Mouse (Mus musculus): ENCODE data around the gene Tnfrsf18. TPM values are rescaled to one million over a fixed set of nuclear protein-coding genes. Genes with fewer than 3 reads are reported as not detected.

Tnfrsf18 gene
- total RNA-seq, 2 experiments from 2014 or later, result 0.36 TPM; not detected in 1

DNA sequence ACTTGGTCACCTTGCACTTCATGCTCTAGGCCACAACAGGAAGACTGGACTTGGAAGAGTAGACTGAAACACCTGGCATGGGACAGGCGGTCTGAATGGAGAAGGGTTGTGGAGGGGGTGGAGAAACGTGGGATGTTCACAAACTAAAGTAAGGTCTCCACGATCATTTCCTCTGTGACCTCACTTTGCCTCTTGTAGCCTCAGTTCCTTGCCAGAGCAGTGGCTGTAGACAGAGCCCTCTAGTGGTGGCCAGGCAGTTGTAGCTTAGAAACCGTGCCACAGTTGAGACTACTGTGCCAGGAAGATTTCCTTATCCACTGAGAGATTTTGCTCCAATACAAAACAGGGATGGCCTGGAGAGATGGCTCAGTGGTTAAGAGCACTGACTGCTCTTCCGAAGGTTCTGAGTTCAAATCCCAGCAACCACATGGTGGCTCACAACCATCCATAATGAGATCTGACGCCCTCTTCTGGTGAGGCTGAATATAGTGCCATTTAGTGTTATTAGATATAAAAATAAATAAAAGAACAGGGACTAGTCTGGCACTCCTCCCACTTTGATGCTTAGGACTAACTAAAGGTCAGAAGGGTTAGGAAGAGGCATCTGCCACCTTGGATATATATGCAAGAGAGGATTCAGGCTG is 7.6 kb downstream of the Tnfrsf18 start:
- peak; percentile 45 for DNase-seq

DNA sequence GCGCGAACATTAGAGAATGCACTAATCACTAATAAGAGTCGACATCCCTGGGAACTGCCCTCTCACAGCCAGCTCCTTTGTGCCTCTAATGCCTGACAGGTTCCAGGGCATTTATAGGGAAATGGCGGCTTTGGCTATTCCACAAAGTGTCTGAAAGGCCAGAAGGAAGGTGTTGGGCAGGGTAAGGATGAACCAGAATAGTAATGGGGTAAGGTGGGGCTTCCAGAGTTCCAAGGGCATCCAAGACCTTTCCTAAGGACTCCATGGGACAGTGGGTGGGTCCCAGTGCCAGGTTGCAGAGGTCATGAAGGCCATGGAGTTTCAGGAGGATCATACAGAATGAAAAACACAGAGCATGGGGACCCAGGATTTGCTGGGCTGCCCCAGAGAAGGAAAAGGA is 8.3 kb downstream of the Tnfrsf18 start:
- no peak for DNase-seq

DNA sequence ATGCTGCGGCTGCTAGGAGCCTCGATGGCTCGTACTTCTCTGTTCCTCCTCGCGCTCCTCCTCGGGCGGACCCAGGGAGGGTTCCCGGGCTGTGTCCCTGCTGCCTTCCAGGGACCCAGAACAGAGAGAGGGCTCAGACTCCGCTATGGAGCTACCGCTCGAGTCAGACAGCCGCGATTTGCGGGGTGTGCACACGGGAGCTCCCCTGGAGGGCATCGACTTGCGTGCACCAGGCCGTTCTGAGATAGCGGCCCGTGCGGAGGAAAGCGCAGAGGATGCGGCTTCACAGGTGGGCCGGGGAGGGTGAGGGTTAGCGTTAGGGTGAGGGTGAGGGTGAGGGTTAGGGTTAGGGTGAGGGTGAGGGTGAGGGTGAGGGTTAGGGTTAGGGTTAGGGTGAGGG is 8.9 kb downstream of the Tnfrsf18 start:
- DNase-seq, result peak; percentile 16

DNA sequence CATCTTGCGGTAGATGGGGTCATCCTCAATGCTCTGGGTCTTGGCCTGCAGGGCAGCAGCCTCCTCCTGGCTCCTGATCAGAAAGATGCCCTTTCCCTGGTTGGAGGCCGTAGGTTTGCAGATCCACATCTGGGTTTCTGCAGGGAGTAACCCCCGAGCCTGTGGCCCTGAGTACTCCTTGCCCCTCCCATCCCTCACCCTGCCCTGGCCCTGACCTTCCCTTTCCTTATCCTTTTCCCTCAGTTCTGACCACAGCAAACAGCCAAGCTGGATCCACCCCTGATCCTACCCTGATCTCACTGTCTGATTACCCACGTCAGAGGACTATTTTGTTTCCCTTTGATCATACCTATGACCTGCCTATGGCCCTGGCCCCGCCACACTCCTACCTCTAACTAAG is 18.8 kb downstream of the Tnfrsf18 start:
- no peak for DNase-seq

DNA sequence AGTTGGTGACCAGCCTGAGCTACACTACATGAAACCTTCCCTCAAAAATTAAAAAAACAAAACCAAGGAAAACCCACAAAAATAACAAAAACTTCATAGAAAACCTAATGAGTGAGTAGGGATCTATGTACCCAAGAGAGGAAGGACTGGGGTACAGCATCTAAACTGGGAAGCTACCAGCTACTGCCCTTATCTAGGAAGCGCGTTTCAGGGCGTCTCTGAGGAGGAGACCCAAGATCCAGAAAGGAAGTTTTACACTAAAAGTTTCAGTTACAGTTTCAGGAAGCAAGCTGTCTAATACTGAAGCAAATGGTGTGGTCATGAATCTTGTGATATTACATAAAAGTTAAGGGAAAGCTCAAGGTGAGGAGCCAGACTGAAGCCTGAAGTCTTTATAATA is 23.8 kb downstream of the Tnfrsf18 start:
- no peak for DNase-seq

DNA sequence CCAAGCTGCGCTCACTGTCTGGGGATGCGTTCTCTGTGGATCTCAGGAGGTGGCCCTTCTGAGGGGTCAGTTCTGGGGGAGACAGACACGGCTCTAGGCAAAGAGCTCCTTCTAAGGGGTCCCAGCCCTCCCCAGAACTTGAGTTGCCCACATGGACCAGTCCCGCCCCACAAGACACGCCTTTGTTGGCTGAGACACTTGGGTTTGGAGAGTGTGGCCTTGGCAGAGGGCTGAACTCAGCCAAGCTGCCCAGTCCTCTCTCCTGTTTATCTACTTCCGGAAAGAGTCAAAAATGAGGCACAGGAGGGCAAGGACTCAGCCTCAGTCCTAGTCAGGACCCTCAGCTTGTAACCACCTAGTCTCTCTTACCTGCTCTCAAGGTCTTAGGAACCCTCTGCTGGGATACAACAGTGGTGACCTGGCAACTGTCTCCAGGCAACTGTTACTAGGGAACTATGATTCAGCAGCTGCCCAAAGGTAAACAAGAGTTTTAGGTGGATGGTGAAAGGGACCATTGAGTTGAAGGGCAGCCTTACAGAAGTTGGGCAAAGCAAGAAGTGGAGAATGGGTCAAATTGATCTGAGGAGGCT is 24.5 kb downstream of the Tnfrsf18 start:
- no peak for DNase-seq

DNA sequence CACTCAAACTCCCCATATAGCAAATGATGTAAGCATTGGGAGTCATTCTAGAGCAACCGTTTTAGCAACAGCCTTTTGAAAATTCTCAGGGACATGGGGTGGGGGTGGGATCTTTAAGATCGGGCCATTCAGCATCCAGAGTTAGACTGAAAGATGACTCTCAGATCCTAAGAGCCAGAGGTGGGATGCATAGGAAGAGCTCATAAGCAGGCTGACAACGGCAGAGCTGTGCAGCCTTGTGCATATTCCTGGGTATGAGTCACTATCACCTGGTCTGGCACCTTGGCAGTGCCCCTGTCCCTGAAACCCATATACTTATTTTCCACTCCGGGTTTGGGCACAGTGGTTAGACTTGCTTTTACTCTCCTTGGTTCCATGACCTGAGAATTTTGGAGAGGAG is 27.1 kb downstream of the Tnfrsf18 start:
- no peak for DNase-seq

DNA sequence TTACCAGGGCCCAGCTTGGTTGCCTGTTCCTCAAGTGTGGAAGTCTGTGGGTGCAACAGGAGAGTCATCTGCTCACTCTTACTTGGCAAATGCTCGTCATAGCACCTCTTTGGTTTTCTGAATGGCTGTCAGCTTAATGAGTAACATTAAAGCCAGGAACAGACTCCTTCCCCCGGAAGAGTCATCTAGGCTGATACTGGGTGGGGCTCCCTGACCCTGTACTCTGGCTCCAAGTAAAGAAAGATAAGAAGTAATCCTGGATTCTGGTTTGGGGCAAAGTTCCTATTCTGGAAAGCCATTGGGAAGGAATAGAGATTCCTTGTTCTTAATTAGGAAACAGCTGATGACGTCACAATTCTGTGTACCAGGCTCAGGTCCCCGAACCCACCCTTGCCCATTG is 28.2 kb downstream of the Tnfrsf18 start:
- no peak for DNase-seq

DNA sequence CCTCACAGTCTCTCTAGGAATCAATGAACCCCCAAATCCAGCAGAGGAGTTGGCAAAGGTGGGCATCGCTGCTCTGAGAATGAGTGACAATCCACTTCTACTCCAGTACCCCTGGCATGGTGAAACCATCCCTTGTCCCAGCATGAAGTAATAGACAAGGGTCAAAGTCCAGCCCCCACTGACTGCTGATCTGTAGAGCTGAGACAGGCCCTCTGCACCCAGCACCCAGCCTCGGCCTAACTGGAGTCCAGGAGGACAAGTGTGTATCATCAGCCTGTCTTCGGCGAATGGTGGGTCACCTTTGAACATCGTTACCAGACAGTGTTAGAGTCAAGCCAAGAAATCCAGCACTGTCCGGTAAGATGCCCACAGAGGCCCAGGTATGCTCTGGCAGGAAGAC is 28.6 kb downstream of the Tnfrsf18 start:
- DNase-seq, result no peak

DNA sequence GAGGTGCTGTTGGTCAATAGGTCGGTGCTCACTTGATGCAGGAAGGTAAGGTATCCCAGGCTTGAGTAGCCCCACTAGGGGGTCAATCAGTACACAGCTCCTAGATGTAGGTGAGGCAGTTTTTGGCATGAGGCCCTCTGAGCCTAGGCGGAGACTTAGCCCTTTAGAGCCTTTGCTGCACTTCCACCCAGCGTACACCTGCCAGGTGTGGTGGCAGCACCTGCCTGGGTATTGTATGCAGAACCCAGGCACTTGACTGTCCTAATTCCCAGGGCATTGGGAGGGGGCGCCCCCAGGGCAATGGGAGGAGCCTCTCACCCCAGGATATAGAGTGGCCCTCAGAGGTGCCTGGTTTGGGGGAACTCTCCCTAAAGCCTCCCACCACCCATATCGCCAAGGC is 29.2 kb downstream of the Tnfrsf18 start:
- no peak for DNase-seq

DNA sequence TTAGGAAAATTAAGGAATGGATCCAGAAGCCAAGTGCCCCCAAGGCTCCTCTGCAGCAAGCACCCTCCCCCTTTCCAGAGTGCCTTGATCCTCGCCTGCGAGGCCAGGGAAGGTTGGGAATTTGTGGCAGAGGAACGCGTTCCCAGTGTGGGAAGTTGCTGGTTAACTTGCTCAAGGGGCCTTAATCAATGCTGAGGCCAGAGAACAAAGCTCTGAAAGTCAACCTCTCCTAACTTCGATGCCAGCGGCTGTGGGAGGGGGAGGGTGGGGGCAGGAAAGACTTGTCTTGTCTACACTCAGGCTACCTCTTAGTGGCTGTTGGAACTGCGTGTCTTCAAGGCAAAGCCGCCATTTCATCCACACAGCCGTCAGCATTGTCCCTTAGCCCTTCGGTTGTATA is 31.7 kb downstream of the Tnfrsf18 start:
- no peak for DNase-seq

DNA sequence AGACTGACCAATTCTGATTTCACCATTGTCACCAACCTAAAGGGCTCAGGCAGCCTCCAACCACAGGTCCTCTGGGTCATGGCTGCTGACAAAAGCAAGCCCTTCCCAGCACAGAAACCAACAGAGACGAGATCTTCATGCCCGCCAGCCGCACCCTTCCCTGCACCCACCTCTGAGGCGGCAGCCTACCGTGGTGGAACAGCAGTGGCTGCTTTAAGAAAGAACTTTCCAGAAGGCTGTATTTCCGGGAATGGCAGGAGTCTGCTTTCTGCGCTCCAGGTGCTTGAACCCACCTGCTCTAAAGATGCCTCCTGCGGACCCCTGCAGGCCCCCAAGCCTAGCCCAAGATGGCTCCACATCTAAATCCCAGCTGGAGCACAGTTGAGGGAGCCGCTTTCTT is 32.9 kb downstream of the Tnfrsf18 start:
- DNase-seq, result no peak

DNA sequence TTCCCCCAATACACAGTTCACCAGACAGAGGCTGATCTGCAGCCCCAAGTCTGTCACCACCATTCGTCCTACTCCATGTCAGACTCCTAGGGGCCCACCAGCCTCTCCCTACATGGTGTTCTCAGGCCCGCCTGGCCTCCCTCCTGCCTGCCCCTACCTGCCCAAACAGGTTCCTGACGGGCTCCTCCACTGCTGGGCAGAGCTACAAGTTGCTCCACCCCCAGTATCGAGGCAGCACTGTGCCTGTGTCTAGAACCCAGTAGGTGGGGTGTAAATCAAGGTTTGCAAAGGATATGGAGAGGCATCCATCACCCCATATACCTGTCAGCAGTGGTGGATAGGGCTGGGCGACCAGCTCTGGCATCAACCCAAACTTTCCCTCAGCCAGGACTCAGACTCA is 33.3 kb downstream of the Tnfrsf18 start, which contains the start of gene Ttll10:
TSS of gene Ttll10 (minus strand) at position 154 of the 400 bp plus-strand sequence.
- DNase-seq, result no peak

DNA sequence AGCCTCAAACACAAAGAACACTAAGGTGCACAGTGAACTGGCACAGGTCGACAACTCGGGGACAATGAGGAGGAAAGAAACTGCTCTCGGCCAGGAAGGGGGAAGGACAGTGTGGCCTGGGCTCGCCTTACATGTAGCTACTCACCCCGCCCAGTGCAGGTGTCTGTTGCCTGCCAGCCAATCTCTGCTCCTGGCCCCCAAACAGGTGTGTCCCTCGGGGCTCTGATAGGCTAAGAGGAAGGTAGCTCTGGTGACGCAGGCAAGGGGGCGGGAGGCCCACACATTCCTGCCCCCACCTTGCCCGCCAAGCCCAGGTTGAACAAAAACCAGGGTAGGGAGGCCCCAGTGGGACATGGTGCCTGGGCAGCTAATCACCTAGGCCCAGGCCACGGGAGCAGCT is 33.7 kb downstream of the Tnfrsf18 start:
- no peak for DNase-seq

DNA sequence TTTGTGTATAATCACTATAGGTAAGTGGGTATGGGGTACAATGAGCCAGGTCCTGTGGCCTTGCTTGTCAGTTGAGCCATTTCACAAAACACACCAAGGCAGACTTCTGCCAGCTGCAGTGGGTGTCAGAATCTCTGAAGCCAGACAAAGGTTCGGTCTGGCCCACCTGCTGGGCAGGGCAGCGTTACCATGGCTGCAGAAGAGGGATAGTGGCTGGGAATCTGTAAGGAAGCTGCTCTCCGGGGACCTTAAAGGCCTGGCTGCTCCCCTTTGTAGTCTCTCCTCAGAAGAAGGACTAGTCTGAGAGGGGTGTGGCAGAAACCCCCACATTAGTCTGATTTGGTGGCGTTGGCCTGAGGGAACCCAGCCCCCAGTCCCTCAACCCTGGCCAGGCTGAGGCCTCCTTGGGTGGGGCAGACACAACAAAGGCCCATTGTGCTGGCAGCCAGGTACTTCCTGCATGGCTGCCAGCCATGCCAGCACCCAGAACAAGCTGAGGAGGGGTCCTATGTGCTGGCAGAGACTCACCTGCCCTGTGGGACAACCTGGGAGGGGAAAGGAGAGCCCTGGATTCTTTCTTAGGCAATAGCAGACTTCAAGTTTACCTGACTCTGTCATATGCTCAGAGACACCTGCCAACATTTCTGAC is 38.0 kb downstream of the Tnfrsf18 start:
- DNase-seq, result no peak

DNA sequence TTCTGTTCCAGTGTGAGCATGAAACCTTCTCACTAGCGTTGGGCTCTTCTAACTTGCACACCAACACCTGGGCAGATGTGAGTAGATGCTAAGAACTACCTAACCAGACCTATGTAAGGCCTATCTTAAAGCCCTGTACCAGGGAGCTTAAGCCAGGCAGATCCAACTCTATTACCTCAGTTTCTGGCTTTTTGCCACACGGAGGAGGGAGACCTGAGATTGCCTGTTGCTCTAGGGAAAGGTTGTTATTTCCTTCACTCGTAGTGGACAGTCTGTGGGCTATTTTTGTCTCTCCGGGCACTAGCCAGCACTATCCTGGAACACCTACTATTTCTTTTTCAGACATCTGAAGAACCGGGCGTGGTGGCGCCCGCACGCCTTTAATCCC is 38.5 kb downstream of the Tnfrsf18 start:
- no peak for DNase-seq

DNA sequence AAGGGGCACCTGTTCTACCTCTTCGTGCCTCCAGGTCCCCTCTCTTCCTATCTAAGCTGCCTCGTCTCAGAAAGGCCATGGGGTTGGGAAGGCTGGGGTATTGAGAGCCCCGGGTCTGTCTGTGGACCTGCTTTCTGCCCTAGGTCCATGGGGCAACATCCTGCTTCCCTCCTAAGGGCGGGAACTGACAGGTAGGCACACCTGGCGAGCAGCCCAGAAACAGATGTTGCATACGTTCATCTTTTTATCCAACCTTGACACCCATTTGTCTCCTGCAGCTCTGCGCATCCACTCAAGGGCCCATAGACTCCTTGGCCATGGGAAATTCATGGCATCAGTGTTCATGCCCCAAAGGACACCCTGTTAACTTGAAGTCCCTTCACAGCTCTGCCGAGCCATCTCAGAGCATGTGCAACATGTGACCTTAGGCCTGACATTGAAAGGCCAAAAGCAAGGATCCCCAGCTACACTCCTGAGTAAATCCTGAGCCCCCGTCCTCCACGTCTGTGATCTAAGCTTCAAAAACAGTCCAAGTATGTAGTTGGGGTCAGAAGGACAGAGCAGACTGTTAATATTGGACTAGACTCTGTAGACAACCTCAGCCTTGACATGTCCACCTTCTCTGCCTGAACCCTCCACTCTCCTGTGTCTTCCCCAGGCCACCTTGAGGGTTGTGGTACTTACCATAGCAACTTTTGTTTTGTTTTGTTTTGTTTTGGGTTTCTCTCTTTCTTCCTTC is 39.4 kb downstream of the Tnfrsf18 start:
- no peak for DNase-seq

DNA sequence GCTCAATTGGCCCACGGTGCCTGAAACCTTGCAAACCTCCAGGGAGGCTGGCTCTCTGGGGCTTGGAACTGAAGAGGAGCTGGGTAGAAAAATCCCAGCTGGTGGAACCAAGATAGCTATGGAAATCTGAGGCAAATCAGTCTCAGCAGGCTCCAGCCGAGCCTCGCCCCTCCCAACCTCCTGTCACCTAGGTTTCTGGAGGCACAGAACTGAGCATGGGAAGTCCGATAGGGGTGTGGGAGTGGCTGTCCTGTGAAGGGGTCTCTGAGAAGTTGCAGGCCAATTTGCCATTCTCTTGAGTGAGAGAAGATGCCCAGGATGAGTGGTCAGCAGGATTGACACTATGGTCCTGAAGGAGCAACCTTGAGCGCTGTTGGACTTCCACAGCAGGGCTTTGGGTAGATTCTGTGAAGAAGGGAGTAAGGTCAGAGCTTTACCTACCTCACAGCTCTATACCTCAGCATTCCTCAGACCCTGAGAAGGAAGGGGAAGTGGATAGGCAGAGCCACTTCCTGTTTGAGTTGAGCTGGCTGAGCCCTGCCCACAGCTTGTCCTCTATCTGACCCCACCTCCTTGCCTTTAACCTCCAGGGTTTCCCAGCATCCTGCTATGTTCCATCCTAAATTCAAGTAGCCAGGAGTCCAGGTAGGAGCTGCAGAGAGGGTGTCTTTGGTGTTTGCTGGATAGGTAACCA is 41.4 kb downstream of the Tnfrsf18 start:
- DNase-seq, result no peak

DNA sequence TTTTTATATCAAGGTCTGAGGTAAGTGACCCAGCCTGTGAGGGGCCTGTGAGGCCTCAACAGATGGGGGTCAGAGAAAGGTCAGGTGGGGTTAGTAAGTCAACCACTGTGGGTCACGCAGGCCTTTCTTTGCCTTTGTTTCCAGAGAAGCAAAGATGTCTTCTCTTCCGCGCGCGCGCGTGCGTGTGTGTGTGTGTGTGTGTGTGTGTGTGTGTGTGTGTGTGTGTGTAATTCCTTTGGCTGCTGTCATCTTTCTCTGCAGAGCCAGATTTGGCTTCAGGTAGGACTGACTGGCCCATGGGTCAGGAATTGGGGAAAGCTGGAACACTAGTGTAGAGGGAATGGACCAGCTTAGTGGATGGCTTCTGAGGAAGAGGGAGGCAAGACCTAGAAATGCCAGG is 43.7 kb downstream of the Tnfrsf18 start:
- DNase-seq, result no peak

DNA sequence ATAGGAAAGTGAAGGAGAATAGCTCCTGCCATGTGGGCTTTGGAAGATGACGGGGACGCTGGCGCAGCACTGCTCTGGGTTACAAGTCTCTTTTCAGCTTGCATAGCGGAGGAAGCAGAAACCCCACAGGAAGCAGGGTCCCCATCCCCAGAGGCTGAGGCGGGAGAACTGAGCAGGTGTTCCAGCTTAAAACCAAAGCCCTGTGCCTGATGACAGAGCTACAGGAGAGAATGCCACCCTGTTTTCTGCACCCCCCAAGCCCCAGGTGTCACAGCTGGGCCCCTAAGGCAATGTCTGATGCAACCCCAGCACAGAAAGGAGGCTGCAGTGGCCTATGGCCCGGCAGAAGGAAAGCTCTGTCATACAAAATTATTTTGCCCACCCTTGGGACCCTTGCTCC is 44.3 kb downstream of the Tnfrsf18 start:
- no peak for DNase-seq

DNA sequence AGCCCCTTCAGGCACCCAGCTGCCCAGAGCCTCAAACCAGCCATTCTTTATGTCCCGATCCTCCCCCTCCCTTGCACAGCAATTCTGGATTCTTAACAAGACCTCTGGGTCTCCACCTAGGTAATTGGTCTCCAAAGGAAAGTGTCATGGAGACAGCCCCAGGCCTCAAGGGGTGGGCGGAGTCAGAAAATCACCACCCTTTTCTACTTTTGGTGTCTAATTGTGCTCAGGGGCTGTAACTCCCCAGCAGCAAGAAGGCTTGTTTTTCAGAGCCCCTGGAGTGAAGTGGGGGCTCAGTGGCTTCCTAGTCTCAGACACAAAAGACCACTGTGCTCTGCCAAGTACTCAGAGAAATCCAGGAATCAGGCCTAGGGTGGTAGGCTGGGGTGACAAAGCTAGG is 44.8 kb downstream of the Tnfrsf18 start:
- no peak for DNase-seq

DNA sequence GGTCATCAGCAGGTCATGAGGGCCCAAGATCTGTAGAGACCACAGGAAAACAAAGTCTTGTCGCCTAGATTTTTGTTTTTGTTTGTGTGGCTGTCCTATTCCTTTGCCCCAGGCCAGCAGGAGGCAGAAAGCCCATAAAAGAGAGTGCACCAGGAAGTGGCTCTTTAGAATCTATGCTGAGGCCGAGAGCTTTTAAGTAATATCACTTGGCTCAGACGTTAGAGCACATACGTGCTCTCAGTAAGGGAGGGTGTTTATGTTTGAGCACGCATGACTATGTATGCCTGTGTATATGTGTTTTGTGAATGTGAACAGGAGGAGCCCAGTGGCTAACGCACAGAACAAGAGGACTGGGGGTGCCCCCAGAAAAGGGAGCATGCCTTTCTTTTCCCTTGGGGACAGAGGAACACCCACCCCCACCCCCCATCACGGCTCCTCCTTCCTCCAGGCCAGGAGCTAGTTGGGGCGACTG is 51.0 kb downstream of the Tnfrsf18 start:
- no peak for DNase-seq
